Mouse (Mus musculus) spleen, adult 2 months (tissue): ENCODE results near the gene Vamp1. TPM values are rescaled to one million over a fixed set of nuclear protein-coding genes. Genes with fewer than 3 reads are reported as not detected.

Experiments
- DNase-seq, 2 experiments: peaks; one replicate each; pipeline versions ENCODE4 v3.0.0 to v3.0.0-alpha.2; 2012 to 2021; ENCODE audit warnings: low spot score in 2 of 2, low read depth in 1 of 2
- H3K27ac ChIP-seq: fragments of 200-500 bp; 2 replicates; pipeline ENCODE4 v1.5.1; 2012; ENCODE audit warnings: low read length, inconsistent platforms; ENCODE audit not compliant: insufficient read depth
- H3K27me3 ChIP-seq: fragments of 200-500 bp; 2 replicates; pipeline ENCODE4 v1.6.1; 2012; ENCODE audit warnings: mild to moderate bottlenecking, moderate library complexity, low read length, inconsistent platforms; ENCODE audit not compliant: control insufficient read depth, insufficient read depth
- H3K36me3 ChIP-seq: fragments of 200-500 bp; 2 replicates; pipeline ENCODE4 v1.6.1; 2012; ENCODE audit warnings: mild to moderate bottlenecking, low read length, inconsistent platforms; ENCODE audit not compliant: control insufficient read depth, insufficient read depth
- H3K4me1 ChIP-seq: fragments of 200-500 bp; 2 replicates; pipeline ENCODE4 v1.6.1; 2011; ENCODE audit warnings: inconsistent platforms; ENCODE audit not compliant: control insufficient read depth, insufficient read depth, insufficient read length
- H3K4me3 ChIP-seq: fragments of 200-500 bp; 2 replicates; pipeline ENCODE4 v1.5.1; 2011; ENCODE audit warnings: mild to moderate bottlenecking, inconsistent platforms; ENCODE audit not compliant: insufficient read depth, insufficient read length; ENCODE audit errors: extremely low read depth
- CTCF ChIP-seq: fragments of 200-500 bp; IDR thresholded peaks from 2 replicates; pipeline ENCODE4 v1.5.1; 2011; ENCODE audit warnings: mild to moderate bottlenecking, inconsistent platforms; ENCODE audit not compliant: insufficient read depth, insufficient read length, insufficient replicate concordance; ENCODE audit errors: extremely low read depth
- POLR2A ChIP-seq: fragments of 200-500 bp; IDR thresholded peaks from 2 replicates; pipeline ENCODE4 v1.6.1; 2011; ENCODE audit warnings: low read depth, low read length, inconsistent platforms
- WGBS: fragments of 180-500 bp; shearing (Covaris S2); methylation state at CpG from one replicate; pipeline ENCODE4 v1.1.7; 2018; 5-methylcytosine and 5-hydroxymethylcytosine counted together
- polyA plus RNA-seq: library from polyadenylated mRNA; depleted of rRNA; stranded (reverse); fragments of >200 nt; gene quantifications from 2 replicates; pipeline ENCODE4 v1.2.3, GENCODE M21; 2012; rRNA removed

Vamp1 gene
- polyA plus RNA-seq, 1 experiment, result 41.7 TPM

DNA sequence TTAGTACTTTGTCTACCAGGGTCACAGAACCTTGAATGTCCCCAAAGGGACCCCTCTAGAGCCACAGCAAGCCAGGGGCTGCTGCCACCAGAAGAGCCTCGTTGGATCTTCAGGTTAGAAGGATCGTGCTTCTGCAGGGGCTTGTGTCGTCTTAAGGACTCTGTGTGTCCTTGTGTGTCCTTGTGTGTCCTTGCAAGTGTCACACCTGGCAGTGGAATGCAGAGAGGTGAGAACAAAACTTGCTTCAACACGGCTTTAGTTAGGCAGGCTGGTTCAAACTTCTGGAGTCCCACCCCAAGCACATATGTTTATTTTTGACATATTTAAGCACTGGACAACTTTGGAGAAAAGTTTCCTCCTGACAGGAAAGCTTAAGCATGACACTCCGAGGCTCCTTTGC lies 73.4 kb downstream of the Vamp1 start:
- no peak overlapping the region for H3K27ac ChIP-seq
- H3K36me3 ChIP-seq, result no peaks in the 10 kb centered on the region
- DNase-seq, result no peak
- no peaks in the 10 kb centered on the region for H3K4me1 ChIP-seq
- no peaks in the 10 kb centered on the region for H3K27me3 ChIP-seq
- H3K4me3 ChIP-seq, result no peak overlapping the region
- TF ChIP-seq POLR2A (no peak), CTCF (no peak)
- WGBS, result 79% methylated on average over 5 of the region's 5 CpGs

DNA sequence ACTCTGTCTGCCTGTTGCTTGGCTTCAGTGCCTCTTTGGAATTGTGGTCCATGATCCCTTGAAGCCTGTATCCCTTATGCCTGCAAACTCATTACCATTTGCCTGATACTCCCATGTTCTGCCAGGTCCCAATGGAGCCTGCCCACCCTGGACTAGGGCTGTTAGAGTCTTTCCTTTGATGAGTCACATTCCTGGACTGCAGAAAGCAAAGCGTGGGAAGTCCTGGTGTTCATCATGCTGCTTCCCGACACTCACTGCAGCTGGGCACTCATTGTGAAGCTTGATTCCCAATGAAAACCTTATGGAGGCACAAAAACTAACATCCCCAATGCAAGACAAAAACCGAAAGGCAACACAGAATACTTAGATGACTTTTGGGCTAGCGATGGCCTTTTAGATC lies 76.0 kb downstream of the Vamp1 start:
- WGBS, result 85% methylated on average over 4 of the region's 4 CpGs
- no peaks in the 10 kb centered on the region for H3K36me3 ChIP-seq
- no peak overlapping the region for H3K4me3 ChIP-seq
- no peak for DNase-seq
- H3K27ac ChIP-seq, result no peak overlapping the region
- TF ChIP-seq POLR2A (no peak), CTCF (no peak)
- H3K4me1 ChIP-seq, result no peaks in the 10 kb centered on the region
- H3K27me3 ChIP-seq, result no peaks in the 10 kb centered on the region

DNA sequence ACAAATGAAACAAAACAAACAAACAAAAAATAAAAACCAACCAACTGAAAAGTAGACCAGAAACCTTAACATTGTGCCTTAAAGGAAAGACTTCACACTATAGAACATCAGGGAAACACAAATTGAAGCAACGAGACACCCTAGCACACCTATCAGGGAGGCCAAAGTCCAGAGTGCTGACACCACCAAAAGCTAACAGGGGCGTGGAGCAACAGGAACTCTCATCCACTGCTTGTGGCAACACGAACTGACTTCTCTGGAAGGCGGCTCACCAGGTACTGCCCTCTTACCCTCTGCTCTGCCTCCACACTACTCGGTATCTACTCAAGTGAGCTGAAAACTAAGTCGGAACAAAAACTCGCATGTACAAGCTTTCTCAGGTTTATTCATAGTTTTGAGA lies 76.9 kb downstream of the Vamp1 start:
- no peak overlapping the region for H3K4me3 ChIP-seq
- 93% methylated on average over 7 of the region's 7 CpGs for WGBS
- no peak for DNase-seq
- no peak overlapping the region for H3K27ac ChIP-seq
- TF ChIP-seq CTCF (no peak), POLR2A (no peak)
- no peaks in the 10 kb centered on the region for H3K36me3 ChIP-seq
- no peaks in the 10 kb centered on the region for H3K4me1 ChIP-seq
- no peaks in the 10 kb centered on the region for H3K27me3 ChIP-seq

DNA sequence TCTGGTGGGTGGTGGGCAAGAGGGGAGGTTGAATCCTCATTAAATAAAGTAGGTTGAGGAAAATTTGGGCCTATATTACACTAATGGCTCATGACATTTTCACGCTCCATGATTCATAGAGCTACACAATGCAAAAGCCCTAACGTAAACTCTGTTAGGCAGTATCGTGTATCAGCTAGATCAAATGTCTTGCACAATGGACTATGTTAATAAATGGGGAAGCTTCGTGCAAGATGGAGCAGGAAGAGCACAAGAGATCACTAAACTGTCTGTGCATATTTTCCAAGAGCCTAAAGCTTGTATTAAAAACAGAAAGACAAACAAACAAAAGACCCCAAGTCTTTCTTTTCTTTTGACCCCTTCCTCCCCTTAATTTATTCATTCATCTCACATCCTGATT lies 78.7 kb downstream of the Vamp1 start:
- TF ChIP-seq CTCF, result no peak
- TF ChIP-seq POLR2A, result no peak
- Histone ChIP-seq H3K4me1 (no peaks in the 10 kb centered on the region), H3K4me3 (no peak overlapping the region), H3K36me3 (no peaks in the 10 kb centered on the region), H3K27ac (no peak overlapping the region), H3K27me3 (no peaks in the 10 kb centered on the region)
- 88% methylated on average over 4 of the region's 4 CpGs for WGBS
- DNase-seq, result no peak

Other genes with a start within 250 kb of the Vamp1 start
- 3.4 and 5.4 TPM in 2 replicates for gene Pianp, start 218.9 kb upstream of the Vamp1 start, polyA plus RNA-seq
- gene Zfp384, start 206.4 kb upstream of the Vamp1 start, polyA plus RNA-seq, result 52.2 and 54.3 TPM in 2 replicates
- 31.8 and 36.2 TPM in 2 replicates for gene Ing4, start 175.8 kb upstream of the Vamp1 start, polyA plus RNA-seq
- gene Acrbp, start 165.9 kb upstream of the Vamp1 start, polyA plus RNA-seq, result 34.4 and 35.8 TPM in 2 replicates
- 62.1 and 64.3 TPM in 2 replicates for gene Lpar5, start 147.6 kb upstream of the Vamp1 start, polyA plus RNA-seq
- 87.4 and 196 TPM in 2 replicates for gene Chd4, start 119.6 kb upstream of the Vamp1 start, polyA plus RNA-seq
- 14.0 and 16.2 TPM in 2 replicates for gene Nop2, start 83.6 kb upstream of the Vamp1 start, polyA plus RNA-seq
- gene Iffo1, start 70.3 kb upstream of the Vamp1 start, polyA plus RNA-seq, result 58.0 and 66.8 TPM in 2 replicates
- gene Gapdh, start 49.1 kb upstream of the Vamp1 start, polyA plus RNA-seq, result 1,160 and 1,333 TPM in 2 replicates
- gene Ncapd2, start 23.9 kb upstream of the Vamp1 start, polyA plus RNA-seq, result 84.6 and 110 TPM in 2 replicates
- 21.2 and 29.4 TPM in 2 replicates for gene Mrpl51, start 23.8 kb upstream of the Vamp1 start, polyA plus RNA-seq
- 24.4 and 38.0 TPM in 2 replicates for gene Tapbpl, start 16.3 kb downstream of the Vamp1 start, polyA plus RNA-seq
- gene Cd27, start 21.5 kb downstream of the Vamp1 start, polyA plus RNA-seq, result 87.3 and 98.7 TPM in 2 replicates
- not detected in 2 replicates for gene Tuba3a, start 70.5 kb downstream of the Vamp1 start, polyA plus RNA-seq
- 22.8 and 24.5 TPM in 2 replicates for gene Ltbr, start 98.3 kb downstream of the Vamp1 start, polyA plus RNA-seq
- gene Scnn1a, start 105.1 kb downstream of the Vamp1 start, polyA plus RNA-seq, result 1.5 and 2.1 TPM in 2 replicates
- gene Tnfrsf1a, start 133.8 kb downstream of the Vamp1 start, polyA plus RNA-seq, result 51.3 and 63.7 TPM in 2 replicates
- not detected in 2 replicates for gene Plekhg6, start 165.2 kb downstream of the Vamp1 start, polyA plus RNA-seq